Mouse (Mus musculus): ENCODE measurements around the gene Ctnnb1. TPM values are rescaled to one million over a fixed set of nuclear protein-coding genes. Genes with fewer than 3 reads are reported as not detected.

The Ctnnb1 gene
- polyA plus RNA-seq, 1 experiment: 255 TPM

DNA sequence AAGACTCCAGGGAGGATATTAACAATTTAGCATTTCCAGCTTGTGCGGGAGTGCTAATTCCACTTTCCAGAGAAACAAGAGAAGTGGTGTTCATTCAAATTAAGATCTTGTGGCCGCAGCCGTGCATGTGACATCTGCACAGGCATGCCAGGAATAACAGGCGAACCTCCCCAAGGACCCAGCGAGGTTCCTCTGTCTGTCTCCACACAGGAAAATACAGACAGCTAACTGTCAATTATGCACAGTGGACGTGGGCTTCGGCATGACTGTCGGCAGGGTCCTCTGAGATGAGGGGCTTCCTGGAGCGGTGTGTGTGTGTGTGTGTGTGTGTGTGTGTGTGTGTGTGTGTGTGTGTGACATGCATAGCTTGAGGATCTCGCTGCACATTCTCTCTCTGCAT, 64.0 kb downstream of the Ctnnb1 start:
- DNase-seq: no peak
- Histone ChIP-seq H3K4me1 (ENCODE audit: control insufficient read depth, insufficient read depth, low read length) (0 out of 2 replicates have a peak, but pooled peaks cover 4% of the 10 kb centered on the region), H3K27me3 (ENCODE audit: control insufficient read depth, insufficient read depth, low read length) (no peaks in the 10 kb centered on the region), H3K4me3 (replicated peaks; ENCODE audit: insufficient read depth, low read depth, low read length) (no peak overlapping the region), H3K27ac (ENCODE audit: insufficient read depth, low read length) (no peak overlapping the region)
- 55% methylated on average over 10 of the region's 10 CpGs for WGBS
- TF ChIP-seq POLR2A (IDR thresholded peaks at IDR 0.05; ENCODE audit: borderline replicate concordance, insufficient read depth, low read length) (no peak), CTCF (IDR thresholded peaks at IDR 0.05; ENCODE audit: borderline replicate concordance, insufficient read depth, low read depth, low read length) (no peak)

DNA sequence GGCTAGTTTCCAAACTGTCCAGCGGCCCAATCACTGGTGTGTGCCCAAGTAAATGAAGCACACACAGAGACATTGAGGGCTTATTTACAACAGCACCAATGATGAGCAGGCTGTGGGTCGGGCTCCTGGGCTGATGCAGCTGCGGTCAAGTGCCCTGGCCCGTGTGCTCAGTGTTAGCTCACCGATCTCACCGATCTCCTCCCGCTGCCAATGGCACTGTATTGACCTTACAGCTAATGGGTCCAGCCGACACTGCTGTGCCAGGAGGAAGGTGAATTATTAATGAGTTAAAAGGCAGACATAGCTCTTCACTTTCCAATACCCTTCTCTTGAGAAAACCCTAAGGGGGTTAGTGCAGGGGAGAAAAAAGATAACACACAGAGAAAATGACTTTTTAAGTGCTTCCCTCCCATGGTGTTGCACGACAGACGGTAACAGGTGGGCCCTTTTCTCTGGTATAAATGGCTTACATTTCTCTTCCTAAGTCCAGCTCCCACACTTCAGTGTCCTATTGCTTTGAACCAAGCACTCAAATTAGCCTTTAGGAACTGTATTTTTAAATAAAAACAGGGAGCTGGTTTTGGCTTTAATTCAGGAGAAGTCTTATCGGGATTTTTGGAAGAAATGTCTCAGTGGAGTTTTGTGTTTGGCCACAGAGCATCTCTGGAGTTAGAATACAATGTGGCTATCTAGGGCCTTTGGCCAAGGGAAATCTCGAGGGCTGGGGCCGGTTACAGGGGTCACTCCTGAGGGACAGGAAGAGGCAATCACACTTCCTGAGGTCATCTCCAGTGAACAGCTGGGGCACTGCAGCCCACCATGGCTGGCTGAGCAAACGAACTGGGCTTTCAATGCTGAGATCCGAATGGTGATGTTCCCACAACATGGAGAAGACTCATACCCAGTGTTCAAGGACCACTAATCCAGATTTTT, 65.5 kb downstream of the Ctnnb1 start:
- H3K4me1 ChIP-seq (ENCODE audit: control insufficient read depth, insufficient read depth, low read length): 0 out of 2 replicates have a peak, but pooled peaks cover 4% of the 10 kb centered on the region
- no peak for TF ChIP-seq CTCF (IDR thresholded peaks at IDR 0.05; ENCODE audit: borderline replicate concordance, insufficient read depth, low read depth, low read length)
- no peak for TF ChIP-seq POLR2A (IDR thresholded peaks at IDR 0.05; ENCODE audit: borderline replicate concordance, insufficient read depth, low read length)
- no peaks in the 10 kb centered on the region for H3K27me3 ChIP-seq (ENCODE audit: control insufficient read depth, insufficient read depth, low read length)
- 55% methylated on average over 15 of the region's 15 CpGs for WGBS
- no peak overlapping the region for H3K27ac ChIP-seq (ENCODE audit: insufficient read depth, low read length)
- no peak overlapping the region for H3K4me3 ChIP-seq (replicated peaks; ENCODE audit: insufficient read depth, low read depth, low read length)
- DNase-seq: no peak

- Histone ChIP-seq H3K27ac (ENCODE audit: insufficient read depth, low read length) (no peak overlapping the region), H3K4me1 (ENCODE audit: control insufficient read depth, insufficient read depth, low read length) (no peaks in the 10 kb centered on the region)
- WGBS: 54% methylated on average over 11 of the region's 11 CpGs
Measured at GRCm38 (mm10) chr9:120998696-120999095, 69.7 kb downstream of the Ctnnb1 start.

DNA sequence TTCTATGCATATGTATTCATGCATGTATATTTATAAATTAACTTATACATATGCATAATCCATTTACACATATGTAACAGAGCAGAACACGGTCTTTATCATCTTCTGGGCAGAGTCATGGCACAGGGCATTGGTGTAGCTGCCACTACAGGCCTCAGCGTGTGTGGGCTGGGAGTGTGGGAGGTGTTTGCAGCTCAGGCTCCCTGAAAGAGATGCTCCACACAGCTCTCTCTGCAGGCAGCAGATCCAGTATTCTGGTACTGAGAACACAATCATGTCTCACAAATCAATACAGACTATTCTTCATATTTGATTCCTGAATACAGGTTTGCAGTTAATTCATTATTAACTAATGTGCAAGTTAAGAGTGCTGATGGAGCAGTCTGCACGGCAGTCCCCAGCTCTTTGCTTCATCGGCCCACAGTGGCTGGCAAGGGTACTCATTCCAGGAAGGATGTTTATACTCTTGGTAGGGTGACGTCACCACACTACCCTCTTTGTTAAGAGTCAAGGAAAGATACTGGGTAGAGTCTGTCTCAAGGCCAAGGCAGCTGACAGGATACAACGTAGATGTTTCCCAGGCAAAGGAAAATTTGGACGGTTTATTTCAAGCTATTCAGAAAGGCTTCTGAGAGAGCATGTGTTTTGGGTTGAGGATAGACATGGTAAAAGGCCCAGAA, 71.8 kb downstream of the Ctnnb1 start:
- no peak for TF ChIP-seq POLR2A (IDR thresholded peaks at IDR 0.05; ENCODE audit: borderline replicate concordance, insufficient read depth, low read length)
- no peak for TF ChIP-seq CTCF (IDR thresholded peaks at IDR 0.05; ENCODE audit: borderline replicate concordance, insufficient read depth, low read depth, low read length)
- no peak overlapping the region for H3K27ac ChIP-seq (ENCODE audit: insufficient read depth, low read length)
- WGBS: 76% methylated on average over 7 of the region's 7 CpGs
- no peaks in the 10 kb centered on the region for H3K27me3 ChIP-seq (ENCODE audit: control insufficient read depth, insufficient read depth, low read length)
- no peak overlapping the region for H3K4me3 ChIP-seq (replicated peaks; ENCODE audit: insufficient read depth, low read depth, low read length)
- H3K4me1 ChIP-seq (ENCODE audit: control insufficient read depth, insufficient read depth, low read length): no peaks in the 10 kb centered on the region
- DNase-seq: no peak

More at GRCm38 (mm10) chr9:120998696-120999095, 69.7 kb downstream of the Ctnnb1 start:
- DNase-seq: no peak
- TF ChIP-seq POLR2A (IDR thresholded peaks at IDR 0.05; ENCODE audit: borderline replicate concordance, insufficient read depth, low read length) (no peak), CTCF (IDR thresholded peaks at IDR 0.05; ENCODE audit: borderline replicate concordance, insufficient read depth, low read depth, low read length) (no peak)
- Histone ChIP-seq H3K4me3 (replicated peaks; ENCODE audit: insufficient read depth, low read depth, low read length) (no peak overlapping the region), H3K27me3 (ENCODE audit: control insufficient read depth, insufficient read depth, low read length) (no peaks in the 10 kb centered on the region)

GRCm38 (mm10) chr9:121001681-121002540, 72.9 kb downstream of the Ctnnb1 start:
- WGBS: 30% methylated on average over 15 of the region's 15 CpGs

DNA sequence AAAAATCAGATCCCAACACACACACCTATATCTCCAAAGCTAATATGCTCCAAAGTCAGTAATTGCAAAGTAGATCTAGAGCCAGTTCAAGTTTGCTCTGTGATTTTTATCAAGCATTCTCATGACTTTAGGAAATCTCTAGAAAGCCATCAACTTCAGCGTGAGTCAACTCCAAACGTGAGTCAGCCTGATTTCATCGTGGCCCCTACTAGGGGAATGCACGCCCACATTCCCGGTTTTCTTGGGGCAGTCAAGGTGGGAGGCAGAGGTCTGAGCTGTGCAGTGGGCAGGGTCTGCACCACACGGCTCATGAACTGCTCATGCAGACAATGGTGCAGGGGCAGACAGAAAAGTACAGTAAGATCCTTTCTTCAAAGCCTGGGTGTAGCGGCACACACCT, 76.9 kb downstream of the Ctnnb1 start:
- Histone ChIP-seq H3K4me1 (ENCODE audit: control insufficient read depth, insufficient read depth, low read length) (no peaks in the 10 kb centered on the region), H3K27me3 (ENCODE audit: control insufficient read depth, insufficient read depth, low read length) (no peaks in the 10 kb centered on the region), H3K4me3 (replicated peaks; ENCODE audit: insufficient read depth, low read depth, low read length) (no peak overlapping the region), H3K27ac (ENCODE audit: insufficient read depth, low read length) (no peak overlapping the region)
- 93% methylated on average over 7 of the region's 7 CpGs for WGBS
- DNase-seq: no peak
- no peak for TF ChIP-seq POLR2A (IDR thresholded peaks at IDR 0.05; ENCODE audit: borderline replicate concordance, insufficient read depth, low read length)

More at GRCm38 (mm10) chr9:121001681-121002540, 72.9 kb downstream of the Ctnnb1 start:
- no peaks in the 10 kb centered on the region for H3K4me1 ChIP-seq (ENCODE audit: control insufficient read depth, insufficient read depth, low read length)
- H3K4me3 ChIP-seq (replicated peaks; ENCODE audit: insufficient read depth, low read depth, low read length): no peak overlapping the region
- H3K27me3 ChIP-seq (ENCODE audit: control insufficient read depth, insufficient read depth, low read length): no peaks in the 10 kb centered on the region
- H3K27ac ChIP-seq (ENCODE audit: insufficient read depth, low read length): no peak overlapping the region
- TF ChIP-seq POLR2A (IDR thresholded peaks at IDR 0.05; ENCODE audit: borderline replicate concordance, insufficient read depth, low read length) (no peak), CTCF (IDR thresholded peaks at IDR 0.05; ENCODE audit: borderline replicate concordance, insufficient read depth, low read depth, low read length) (no peak)
- DNase-seq: peak in 1 of 2 experiments; percentile 5
